Mouse (Mus musculus): ENCODE data around the gene Rgs2. TPM values are rescaled to one million over a fixed set of nuclear protein-coding genes. Genes with fewer than 3 reads are reported as not detected.

Rgs2 gene
- total and polyA plus RNA-seq, 3 experiments, result 1.2 to 2.9 TPM; not detected in 1

DNA sequence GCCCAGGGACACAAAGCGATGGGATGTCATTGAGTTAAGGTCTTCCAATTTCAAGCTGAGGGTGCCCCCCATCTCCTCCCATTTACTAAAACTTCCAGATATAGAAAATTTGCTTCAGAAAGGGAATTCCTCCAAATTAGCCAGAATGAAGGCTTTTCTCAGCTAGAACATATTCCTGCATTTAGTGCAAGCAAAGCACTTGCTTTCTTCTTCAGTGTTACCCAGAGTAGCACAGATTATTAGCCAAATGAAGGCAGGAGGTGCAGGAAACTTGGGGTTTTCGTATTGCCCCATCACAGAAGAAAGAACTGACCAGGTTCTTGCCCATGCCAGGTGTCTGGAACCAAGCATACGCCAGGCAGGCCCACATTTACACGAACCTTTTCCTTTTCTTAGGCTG is 3.7 kb downstream of the Rgs2 start:
- no peak overlapping the region for H3K27ac ChIP-seq (ENCODE audit: control insufficient read depth, low read depth, low read length)

DNA sequence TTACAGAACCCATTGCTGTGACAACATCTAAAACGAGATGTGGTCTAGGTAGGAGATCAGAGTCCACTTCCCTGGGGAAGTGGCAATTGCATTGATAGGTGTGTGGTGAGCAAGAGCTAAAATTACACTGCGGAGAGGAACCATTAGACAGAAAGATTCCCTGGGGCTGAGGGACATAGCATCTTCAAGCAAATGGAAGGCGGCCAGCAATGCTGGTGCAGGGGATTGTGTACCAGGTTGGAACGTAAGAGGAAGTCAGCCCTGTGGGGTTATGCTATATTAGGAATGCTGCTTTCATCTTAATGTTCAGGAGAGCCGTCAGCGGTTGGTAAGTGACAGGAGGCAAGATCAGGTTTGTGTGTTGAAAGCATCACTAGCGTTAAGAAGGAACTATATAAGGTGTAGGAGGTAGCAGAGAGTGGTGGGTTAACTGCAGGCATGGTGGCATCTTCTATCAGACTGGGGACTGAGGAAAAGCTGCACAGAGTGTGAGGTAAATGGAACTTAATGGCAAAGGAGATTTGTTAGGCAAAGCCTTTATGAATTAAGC is 4.5 kb downstream of the Rgs2 start:
- Histone ChIP-seq H3K9ac (ENCODE audit: control insufficient read depth, low read depth, low read length, poor library complexity, severe bottlenecking) (no peak overlapping the region), H3K79me2 (ENCODE audit: control insufficient read depth, insufficient read depth, low read length, poor library complexity) (no peaks in the 10 kb centered on the region), H3K4me3 (ENCODE audit: control insufficient read depth in 1 of 2, insufficient read depth in 1 of 2, low read depth in 2 of 2, low read length in 2 of 2) (no peak overlapping the region), H3K36me3 (ENCODE audit: control insufficient read depth in 1 of 2, insufficient read depth in 2 of 2, low read length in 2 of 2) (peaks cover 0 to 7% of the 10 kb centered on the region in 2 experiments; a peak in 2 of 4 replicates), H3K27ac (ENCODE audit: control insufficient read depth, low read depth, low read length) (no peak overlapping the region), H3K27me3 (ENCODE audit: control insufficient read depth in 1 of 2, insufficient read depth in 2 of 2, low read length in 2 of 2) (no peaks in the 10 kb centered on the region), H3K9me3 (replicated peaks; ENCODE audit: insufficient read depth, low read length) (no peaks in the 10 kb centered on the region), H3K4me1 (ENCODE audit: control insufficient read depth in 1 of 2, insufficient read depth in 2 of 2, low read length in 2 of 2) (peaks cover 2 to 3% of the 10 kb centered on the region in 2 experiments; a peak in 2 of 4 replicates)
- TF ChIP-seq MYC (IDR thresholded peaks at IDR 0.05; ENCODE audit: low read depth, low read length), result no peak
- TF ChIP-seq POLR2A (IDR thresholded peaks at IDR 0.05; ENCODE audit: control insufficient read depth in 1 of 2, insufficient read depth in 1 of 2, low read depth in 1 of 2, low read length in 2 of 2, poor library complexity in 1 of 2), result no peak
- TF ChIP-seq KAT2A (conservative IDR thresholded peaks at IDR 0.05; ENCODE audit: low read depth, low read length), result no peak
- no peak for TF ChIP-seq BHLHE40 (IDR thresholded peaks at IDR 0.05; ENCODE audit: borderline replicate concordance, low read depth, low read length)
- no peak for TF ChIP-seq UBTF (IDR thresholded peaks at IDR 0.05; ENCODE audit: borderline replicate concordance, insufficient read depth, low read depth, low read length)
- TF ChIP-seq MXI1 (IDR thresholded peaks at IDR 0.05; ENCODE audit: low read depth, low read length), result no peak
- TF ChIP-seq MAFK (IDR thresholded peaks at IDR 0.05; ENCODE audit: borderline replicate concordance, low read depth, low read length), result no peak
- TF ChIP-seq SMC3 (IDR thresholded peaks at IDR 0.05; ENCODE audit: low read depth, low read length), result no peak
- TF ChIP-seq CHD1 (IDR thresholded peaks at IDR 0.05; ENCODE audit: low read depth, low read length), result no peak
- TF ChIP-seq ZMIZ1 (IDR thresholded peaks at IDR 0.05; ENCODE audit: low read depth, low read length), result no peak
- no peak for TF ChIP-seq RAD21 (IDR thresholded peaks at IDR 0.05; ENCODE audit: low read depth, low read length)
- TF ChIP-seq MAX (IDR thresholded peaks at IDR 0.05; ENCODE audit: low read length), result no peak
- TF ChIP-seq SIN3A (IDR thresholded peaks at IDR 0.05; ENCODE audit: low read length), result no peak
- no peak for TF ChIP-seq MYB (IDR thresholded peaks at IDR 0.05; ENCODE audit: low read depth, low read length)
- no peak for TF ChIP-seq NRF1 (IDR thresholded peaks at IDR 0.05; ENCODE audit: insufficient read depth, low read depth, low read length, poor library complexity, severe bottlenecking)
- no peak for TF ChIP-seq POLR2AphosphoS2 (IDR thresholded peaks at IDR 0.05; ENCODE audit: low read length)
- no peak for TF ChIP-seq MAZ (IDR thresholded peaks at IDR 0.05; ENCODE audit: low read depth, low read length)
- TF ChIP-seq EP300 (IDR thresholded peaks at IDR 0.05; ENCODE audit: low read depth in 1 of 2, low read length in 2 of 2), result no peak
- DNase-seq (ENCODE audit: low read depth, low spot score), result no peak

More for the DNA sequence above, 3.7 kb downstream of the Rgs2 start:
- Histone ChIP-seq H3K27me3 (ENCODE audit: control insufficient read depth in 1 of 2, insufficient read depth in 2 of 2, low read length in 2 of 2) (no peaks in the 10 kb centered on the region), H3K36me3 (ENCODE audit: control insufficient read depth in 1 of 2, insufficient read depth in 2 of 2, low read length in 2 of 2) (peaks cover 0 to 14% of the 10 kb centered on the region in 2 experiments; a peak in 2 of 4 replicates), H3K4me3 (ENCODE audit: control insufficient read depth in 1 of 2, insufficient read depth in 1 of 2, low read depth in 2 of 2, low read length in 2 of 2) (no peak overlapping the region), H3K4me1 (ENCODE audit: control insufficient read depth in 1 of 2, insufficient read depth in 2 of 2, low read length in 2 of 2) (peaks cover 4 to 6% of the 10 kb centered on the region in 2 experiments; a peak in 3 of 4 replicates), H3K9ac (ENCODE audit: control insufficient read depth, low read depth, low read length, poor library complexity, severe bottlenecking) (no peak overlapping the region), H3K9me3 (replicated peaks; ENCODE audit: insufficient read depth, low read length) (no peaks in the 10 kb centered on the region), H3K79me2 (ENCODE audit: control insufficient read depth, insufficient read depth, low read length, poor library complexity) (no peaks in the 10 kb centered on the region)
- DNase-seq (ENCODE audit: low read depth, low spot score), result no peak
- TF ChIP-seq KAT2A (conservative IDR thresholded peaks at IDR 0.05; ENCODE audit: low read depth, low read length) (no peak), ELF1 (IDR thresholded peaks at IDR 0.05; ENCODE audit: low read depth, low read length) (no peak), GABPA (IDR thresholded peaks at IDR 0.05; ENCODE audit: low read depth, low read length) (no peak), TAL1 (IDR thresholded peaks at IDR 0.05; ENCODE audit: low read length) (no peak), RCOR1 (IDR thresholded peaks at IDR 0.05; ENCODE audit: low read depth, low read length) (no peak), POLR2AphosphoS5 (IDR thresholded peaks at IDR 0.05; ENCODE audit: borderline replicate concordance, low read depth, low read length) (no peak), CTCF (IDR thresholded peaks at IDR 0.05 in 2 of 3, conservative IDR thresholded peaks at IDR 0.05 in 1 of 3; ENCODE audit: control insufficient read depth in 1 of 3, insufficient read depth in 1 of 3, low read depth in 2 of 3, low read length in 3 of 3, poor library complexity in 1 of 3, severe bottlenecking in 1 of 3) (no peak)

Measured in MEL (cell line).